Mouse (Mus musculus): ENCODE measurements around the gene Hlcs. TPM values are rescaled to one million over a fixed set of nuclear protein-coding genes. Genes with fewer than 3 reads are reported as not detected.

The Hlcs gene
- polyA plus RNA-seq, 1 experiment, result 7.5 TPM

DNA sequence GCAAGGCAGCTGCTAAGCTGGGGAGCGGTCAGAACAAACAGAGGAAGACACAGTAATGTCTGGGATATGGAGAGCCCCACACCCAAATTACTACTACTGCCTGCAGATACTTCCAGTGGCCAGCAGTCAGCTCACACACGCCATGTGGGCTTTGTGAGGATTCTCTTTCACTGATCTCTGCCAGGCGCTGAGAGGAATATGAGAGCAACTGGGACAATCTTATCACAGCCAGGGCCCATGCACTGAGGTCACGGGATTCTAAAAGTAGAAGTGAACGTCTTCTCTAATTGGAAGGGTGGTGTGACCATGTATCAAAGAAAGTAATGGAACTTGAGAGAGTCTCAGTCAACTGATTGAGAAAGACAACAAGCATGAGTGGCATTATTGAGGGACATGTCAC lies 123.1 kb downstream of the Hlcs start:
- TF ChIP-seq POLR2A (IDR thresholded peaks at IDR 0.05; ENCODE audit: borderline replicate concordance, control insufficient read depth, low read depth, low read length) (no peak), CTCF (IDR thresholded peaks at IDR 0.05; ENCODE audit: control insufficient read depth, insufficient read depth, low read length) (no peak)
- no peaks in the 10 kb centered on the region; the same call in 1 of the 2 replicates for H3K4me1 ChIP-seq (ENCODE audit: control insufficient read depth, insufficient read depth, low read length)
- no peak overlapping the region for H3K27ac ChIP-seq (ENCODE audit: control insufficient read depth, insufficient read depth, low read depth, low read length, poor library complexity)
- 88% methylated on average over 5 of the region's 5 CpGs for WGBS
- H3K4me3 ChIP-seq (replicated peaks; ENCODE audit: control insufficient read depth, low read depth, low read length), result no peak overlapping the region

GRCm38 (mm10) chr16:94186526-94186925 lies 126.8 kb downstream of the Hlcs start:
- TF ChIP-seq CTCF (IDR thresholded peaks at IDR 0.05; ENCODE audit: control insufficient read depth, insufficient read depth, low read length) (no peak), POLR2A (IDR thresholded peaks at IDR 0.05; ENCODE audit: borderline replicate concordance, control insufficient read depth, low read depth, low read length) (no peak)
- no peak overlapping the region for H3K27ac ChIP-seq (ENCODE audit: control insufficient read depth, insufficient read depth, low read depth, low read length, poor library complexity)
- no peaks in the 10 kb centered on the region; the same call in 1 of the 2 replicates for H3K4me1 ChIP-seq (ENCODE audit: control insufficient read depth, insufficient read depth, low read length)
- no peak overlapping the region for H3K4me3 ChIP-seq (replicated peaks; ENCODE audit: control insufficient read depth, low read depth, low read length)
- 80% methylated on average over 12 of the region's 12 CpGs for WGBS

GRCm38 (mm10) chr16:94185430-94185829 lies 127.9 kb downstream of the Hlcs start:
- Histone ChIP-seq H3K4me1 (ENCODE audit: control insufficient read depth, insufficient read depth, low read length) (no peaks in the 10 kb centered on the region; the same call in 1 of the 2 replicates), H3K27ac (ENCODE audit: control insufficient read depth, insufficient read depth, low read depth, low read length, poor library complexity) (no peak overlapping the region), H3K4me3 (replicated peaks; ENCODE audit: control insufficient read depth, low read depth, low read length) (no peak overlapping the region)
- WGBS, result 22% methylated on average over 16 of the region's 16 CpGs
- TF ChIP-seq POLR2A (IDR thresholded peaks at IDR 0.05; ENCODE audit: borderline replicate concordance, control insufficient read depth, low read depth, low read length), result no peak
- no peak for TF ChIP-seq CTCF (IDR thresholded peaks at IDR 0.05; ENCODE audit: control insufficient read depth, insufficient read depth, low read length)

DNA sequence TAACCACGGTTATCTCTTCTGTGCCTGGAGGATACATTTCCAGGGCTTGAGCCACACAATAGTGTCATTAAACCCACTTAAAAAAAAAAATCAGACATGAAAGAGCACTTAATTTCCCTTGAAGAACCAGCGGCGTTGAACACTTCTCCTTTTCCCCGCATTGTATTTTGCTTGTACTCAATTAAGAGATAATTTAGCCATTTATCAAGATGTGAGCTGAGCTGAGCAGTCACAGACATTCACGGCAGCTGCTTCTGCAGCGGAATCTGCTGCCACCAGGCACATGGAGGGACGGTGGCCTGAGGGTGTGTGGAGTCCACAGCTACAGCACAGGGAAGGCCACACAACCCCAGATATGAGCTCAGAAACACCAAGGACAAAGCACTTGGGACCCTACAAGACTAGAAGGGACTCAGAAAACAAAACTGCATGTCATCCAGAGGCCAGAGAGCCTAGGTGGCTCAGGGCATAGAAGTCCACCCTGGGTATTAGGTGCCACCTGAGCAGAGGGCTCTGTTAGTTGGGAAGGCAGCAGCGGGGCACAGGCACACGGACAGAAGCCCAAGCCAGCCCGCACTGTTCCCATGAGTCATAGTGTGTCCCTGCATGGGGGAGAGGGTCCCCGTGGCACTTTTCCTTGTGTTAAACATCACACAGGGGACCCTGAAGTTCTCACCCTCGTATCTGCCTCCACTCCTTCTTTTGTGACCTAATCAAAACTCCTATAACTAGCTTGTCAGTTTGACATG lies 133.1 kb downstream of the Hlcs start:
- Histone ChIP-seq H3K27ac (ENCODE audit: control insufficient read depth, insufficient read depth, low read depth, low read length, poor library complexity) (no peak overlapping the region), H3K4me1 (ENCODE audit: control insufficient read depth, insufficient read depth, low read length) (no peaks in the 10 kb centered on the region; the same call in 1 of the 2 replicates), H3K4me3 (replicated peaks; ENCODE audit: control insufficient read depth, low read depth, low read length) (no peak overlapping the region)
- TF ChIP-seq POLR2A (IDR thresholded peaks at IDR 0.05; ENCODE audit: borderline replicate concordance, control insufficient read depth, low read depth, low read length), result no peak
- WGBS, result 59% methylated on average over 12 of the region's 12 CpGs

DNA sequence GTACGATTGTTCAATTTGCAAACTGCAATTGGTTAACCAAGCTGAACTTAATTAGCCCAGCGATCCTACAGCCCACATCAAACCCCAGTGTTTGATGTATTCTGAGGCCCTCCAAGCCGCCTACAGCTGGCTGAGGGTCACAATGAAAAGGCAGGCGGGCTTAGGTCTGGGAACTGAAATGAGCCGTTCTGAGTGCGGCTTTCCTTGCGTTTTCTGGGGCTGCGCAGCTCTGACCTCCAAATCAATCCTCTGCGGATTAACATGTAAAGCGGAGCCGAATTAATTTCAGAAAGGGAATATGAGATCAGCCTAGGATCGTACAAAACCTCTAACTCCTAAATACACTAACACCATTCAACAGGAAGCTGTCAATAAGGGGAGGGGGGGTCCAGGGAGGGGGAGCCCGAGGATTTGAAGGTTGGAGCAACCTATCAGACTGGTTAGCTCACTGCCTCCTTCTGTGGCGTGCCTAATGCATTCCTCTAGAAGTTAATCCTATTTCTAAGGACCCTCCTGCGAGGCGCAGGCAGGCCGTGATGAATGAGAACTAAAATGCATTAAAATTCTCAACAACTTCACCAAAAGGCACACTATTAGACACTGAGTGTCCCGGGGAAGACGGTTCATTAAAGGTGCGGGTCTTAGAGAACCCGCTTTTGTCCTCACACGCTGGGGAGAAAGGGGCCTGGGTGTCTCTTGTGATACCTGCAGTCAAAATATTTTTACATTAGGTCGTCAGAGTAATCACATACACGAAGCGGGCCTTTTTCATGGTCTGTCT lies 133.8 kb downstream of the Hlcs start:
- no peak overlapping the region for H3K27ac ChIP-seq (ENCODE audit: control insufficient read depth, insufficient read depth, low read depth, low read length, poor library complexity)
- H3K4me1 ChIP-seq (ENCODE audit: control insufficient read depth, insufficient read depth, low read length), result no peaks in the 10 kb centered on the region
- TF ChIP-seq POLR2A (IDR thresholded peaks at IDR 0.05; ENCODE audit: borderline replicate concordance, control insufficient read depth, low read depth, low read length), result no peak
- no peak for TF ChIP-seq CTCF (IDR thresholded peaks at IDR 0.05; ENCODE audit: control insufficient read depth, insufficient read depth, low read length)
- 75% methylated on average over 25 of the region's 25 CpGs for WGBS
- H3K4me3 ChIP-seq (replicated peaks; ENCODE audit: control insufficient read depth, low read depth, low read length), result no peak overlapping the region

- H3K4me1 ChIP-seq (ENCODE audit: control insufficient read depth, insufficient read depth, low read length), result no peaks in the 10 kb centered on the region
- 84% methylated on average over 16 of the region's 16 CpGs for WGBS
- TF ChIP-seq POLR2A (IDR thresholded peaks at IDR 0.05; ENCODE audit: borderline replicate concordance, control insufficient read depth, low read depth, low read length) (no peak), CTCF (IDR thresholded peaks at IDR 0.05; ENCODE audit: control insufficient read depth, insufficient read depth, low read length) (no peak)
- H3K27ac ChIP-seq (ENCODE audit: control insufficient read depth, insufficient read depth, low read depth, low read length, poor library complexity), result no peak overlapping the region
- H3K4me3 ChIP-seq (replicated peaks; ENCODE audit: control insufficient read depth, low read depth, low read length), result no peak overlapping the region
Observed at GRCm38 (mm10) chr16:94178441-94179220, 134.7 kb downstream of the Hlcs start.

- Histone ChIP-seq H3K27ac (ENCODE audit: control insufficient read depth, insufficient read depth, low read depth, low read length, poor library complexity) (no peak overlapping the region), H3K4me3 (replicated peaks; ENCODE audit: control insufficient read depth, low read depth, low read length) (no peak overlapping the region), H3K4me1 (ENCODE audit: control insufficient read depth, insufficient read depth, low read length) (no peaks in the 10 kb centered on the region)
- WGBS, result 62% methylated on average over 21 of the region's 21 CpGs
- TF ChIP-seq CTCF (IDR thresholded peaks at IDR 0.05; ENCODE audit: control insufficient read depth, insufficient read depth, low read length) (no peak), POLR2A (IDR thresholded peaks at IDR 0.05; ENCODE audit: borderline replicate concordance, control insufficient read depth, low read depth, low read length) (no peak)
Observed at GRCm38 (mm10) chr16:94176997-94177857, 136.1 kb downstream of the Hlcs start.

Data from bone marrow, adult 2 months (tissue).